Mouse (Mus musculus): Measurements from ENCODE around the gene Kat6b.

- TF ChIP-seq CTCF (IDR thresholded peaks at IDR 0.05; ENCODE audit: control insufficient read depth, insufficient read depth, low read length) (no peak), POLR2A (IDR thresholded peaks at IDR 0.05; ENCODE audit: borderline replicate concordance, control insufficient read depth, low read depth, low read length) (no peak)
Observed at GRCm38 (mm10) chr14:21563584-21564118, 82.4 kb downstream of the Kat6b start.

Data from bone marrow, adult 2 months (tissue).